Mouse (Mus musculus) ovary, adult 18-20 months (tissue): ENCODE results near the gene Pmepa1.
A peak's percentile ranks its signal among the peaks of the same experiment; 100 is the strongest.

Source experiments
- DNase-seq: peaks from one replicate; pipeline ENCODE4 v3.0.0; 2022; ENCODE audit warnings: low spot score, mixed read lengths

Pmepa1 gene

GRCm38 (mm10) chr2:173225906-173226305 lies 50.4 kb downstream of the Pmepa1 start:
- no peak for DNase-seq

DNA sequence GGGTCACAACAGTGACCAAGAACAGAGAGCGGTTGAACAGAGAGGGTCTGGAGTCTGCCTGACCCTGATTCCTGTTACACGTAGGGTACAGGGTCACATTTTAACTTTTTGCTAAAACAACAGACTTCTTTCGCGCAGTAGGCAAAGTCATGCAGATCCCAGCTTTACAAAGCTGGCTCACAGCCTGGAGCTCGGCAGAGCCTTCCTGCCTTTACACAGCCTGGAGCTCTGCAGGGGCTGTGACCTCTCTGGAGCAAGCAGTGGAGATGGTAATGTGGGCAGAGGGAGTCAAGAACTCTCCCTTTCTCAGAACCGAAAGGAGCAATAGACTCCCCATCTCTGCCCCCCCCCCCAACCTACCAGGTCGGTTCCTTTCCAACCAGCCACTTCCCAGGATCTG lies 51.5 kb downstream of the Pmepa1 start:
- DNase-seq, result no peak

- no peak for DNase-seq
These were observed 52.2 kb downstream of the Pmepa1 start for GRCm38 (mm10) chr2:173224097-173224496.

GRCm38 (mm10) chr2:173223496-173223895 lies 52.8 kb downstream of the Pmepa1 start:
- no peak for DNase-seq

GRCm38 (mm10) chr2:173220754-173221153 lies 55.6 kb downstream of the Pmepa1 start:
- no peak for DNase-seq

DNA sequence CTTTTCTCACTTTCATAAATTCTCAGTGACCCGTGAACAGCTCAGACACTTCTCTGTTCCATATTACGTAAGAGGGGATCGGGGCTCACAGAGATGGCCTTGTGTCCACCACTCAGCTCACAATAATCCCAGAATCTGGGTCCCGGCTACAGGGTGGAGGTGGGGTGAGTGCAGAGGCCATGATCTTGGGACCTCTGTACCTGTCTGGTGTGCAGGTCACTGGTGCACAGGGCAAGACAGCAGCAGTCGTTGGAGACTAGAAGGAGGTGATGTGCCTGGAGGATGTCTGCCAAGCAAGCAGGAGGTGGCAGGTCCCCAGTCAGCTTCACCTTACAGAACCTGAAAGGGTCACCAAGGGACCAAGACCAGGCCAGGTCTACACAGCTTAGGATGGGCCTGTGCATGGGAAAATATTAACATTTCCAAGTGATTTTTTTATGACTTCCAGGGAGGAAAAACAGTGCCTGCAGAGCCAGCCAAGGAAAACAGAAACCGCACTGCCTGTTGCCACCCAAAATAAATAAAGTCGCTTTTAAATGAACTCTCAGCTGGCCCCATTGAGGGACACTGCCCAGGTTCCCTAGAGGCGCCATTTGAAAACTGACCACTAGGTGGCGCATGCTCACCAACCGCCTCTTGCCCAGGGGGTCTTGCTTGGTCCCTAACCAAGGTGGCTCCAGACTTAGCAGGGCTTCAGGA lies 56.9 kb downstream of the Pmepa1 start:
- no peak for DNase-seq

- DNase-seq, result no peak
These were observed 57.8 kb downstream of the Pmepa1 start, which contains the start of gene Zbp1 for GRCm38 (mm10) chr2:173218416-173219141. Gene Zbp1 (minus strand): TSS chr2:173218923.

DNA sequence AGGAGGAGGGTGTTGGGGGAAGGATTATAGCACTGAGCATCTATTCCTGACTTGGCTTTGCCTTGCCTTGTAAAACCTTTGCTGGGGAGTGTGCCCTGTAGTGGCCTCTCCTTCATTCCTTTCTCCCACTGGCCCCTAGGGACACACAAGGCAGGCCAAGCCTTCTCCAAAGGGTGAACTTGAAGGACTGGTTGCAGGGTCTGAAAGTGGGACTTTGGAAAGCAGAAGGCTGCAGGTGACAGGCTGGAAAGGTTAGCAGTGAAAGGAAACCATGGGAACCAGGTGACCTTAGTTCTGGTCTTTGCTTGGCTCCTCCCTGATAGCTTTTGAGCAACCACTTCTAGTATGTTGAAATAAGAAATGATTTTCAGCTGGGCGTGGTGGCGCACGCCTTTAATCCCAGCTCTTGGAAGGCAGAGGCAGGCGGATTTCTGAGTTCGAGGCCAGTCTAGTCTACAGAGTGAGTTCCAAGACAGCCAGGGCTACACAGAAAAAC lies 58.5 kb downstream of the Pmepa1 start:
- peak; percentile 0 for DNase-seq

- DNase-seq, result peak; percentile 0
These were observed 59.1 kb downstream of the Pmepa1 start for GRCm38 (mm10) chr2:173217246-173217645.

DNA sequence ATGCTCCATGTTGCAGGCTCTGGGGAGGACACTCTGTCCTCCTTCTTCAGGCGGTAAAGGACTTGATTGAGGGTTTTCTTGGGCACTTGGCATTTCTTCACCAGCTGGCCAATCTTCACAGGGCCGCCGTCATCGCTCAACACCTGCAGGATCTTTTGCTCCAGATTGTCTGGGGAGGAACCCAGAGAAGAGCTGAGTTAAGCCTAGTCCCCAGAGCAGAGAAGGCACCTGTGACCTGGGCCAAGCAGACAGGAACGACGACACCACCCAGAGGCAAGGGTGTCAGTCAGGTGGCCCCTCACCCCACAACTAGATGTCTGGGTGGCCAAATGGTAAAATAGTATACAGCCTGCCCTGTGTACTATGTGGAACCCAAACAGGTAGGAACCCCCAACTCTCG lies 59.5 kb downstream of the Pmepa1 start:
- DNase-seq, result no peak

- no peak for DNase-seq
These were observed 64.1 kb downstream of the Pmepa1 start for GRCm38 (mm10) chr2:173212227-173212626.

DNA sequence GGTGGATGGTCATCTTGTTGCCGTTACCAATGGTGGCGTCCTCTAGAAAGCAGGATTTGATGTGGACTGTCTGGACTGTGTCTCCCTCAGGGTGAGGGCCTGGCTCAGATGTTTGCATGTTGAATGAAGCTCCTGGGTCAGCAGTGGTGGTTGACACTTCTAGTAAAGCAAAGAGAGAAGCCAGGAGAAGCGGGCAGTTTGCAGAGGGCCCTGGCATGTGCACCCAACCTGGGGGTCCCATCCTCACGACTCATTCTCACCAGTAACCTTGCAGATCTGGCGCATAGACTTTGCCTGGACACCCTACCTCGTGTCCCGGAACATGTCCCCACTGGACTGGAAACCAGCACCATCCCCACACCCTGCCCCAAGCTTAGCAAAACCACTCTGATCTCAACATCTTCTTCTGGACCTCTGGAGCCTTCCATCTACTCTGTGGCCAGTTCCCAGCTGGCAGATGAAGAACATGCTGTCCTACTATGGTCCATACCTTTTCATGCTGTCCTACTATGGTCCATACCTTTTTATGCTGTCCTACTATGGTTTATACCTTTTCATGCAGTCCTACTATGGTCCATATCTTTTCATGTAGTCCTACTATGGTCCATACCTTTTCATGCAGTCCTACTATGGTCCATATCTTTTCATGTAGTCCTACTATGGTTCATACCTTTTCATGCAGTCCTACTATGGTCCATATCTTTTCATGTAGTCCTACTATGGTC lies 67.1 kb downstream of the Pmepa1 start:
- DNase-seq, result no peak

DNA sequence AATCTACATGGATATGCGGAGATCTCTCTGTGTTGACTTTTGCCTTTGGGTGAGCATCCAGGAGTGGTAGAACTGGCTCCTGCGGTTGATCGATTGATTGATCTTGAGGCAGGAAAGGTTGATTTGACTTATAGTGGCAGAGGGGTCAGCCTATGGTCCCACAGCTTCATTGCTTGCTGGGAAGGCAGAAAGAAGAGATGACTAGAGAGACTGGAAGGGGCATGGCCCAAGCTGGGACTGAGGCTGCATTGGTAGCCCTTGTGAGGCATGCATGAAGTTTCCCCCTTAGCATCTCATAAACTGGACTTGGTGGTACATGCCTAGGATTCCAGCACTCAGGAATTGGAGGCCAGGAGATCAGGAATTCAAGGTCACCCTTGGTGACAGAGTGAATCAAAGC lies 69.3 kb downstream of the Pmepa1 start:
- no peak for DNase-seq

- DNase-seq, result no peak
These were observed 70.7 kb downstream of the Pmepa1 start for GRCm38 (mm10) chr2:173205563-173206099.

DNA sequence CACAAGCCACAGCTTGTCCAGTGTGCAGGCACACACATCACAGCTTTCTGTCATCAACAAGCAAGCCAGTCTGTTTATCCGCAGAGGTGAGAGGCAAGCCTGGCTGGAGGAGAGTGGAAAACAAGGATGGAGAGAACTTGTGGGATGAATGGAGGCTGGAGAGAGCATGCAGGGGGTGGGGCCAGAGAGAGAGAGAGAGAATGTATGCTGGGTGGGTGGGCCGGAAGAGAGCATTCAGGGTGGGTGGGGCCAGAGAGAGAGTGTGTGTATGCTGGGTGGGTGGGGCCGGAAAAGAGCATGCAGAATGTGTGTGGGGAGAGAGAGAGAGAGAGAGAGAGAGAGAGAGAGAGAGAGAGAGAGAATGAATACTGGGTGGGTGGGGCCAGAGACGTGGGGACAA lies 71.7 kb downstream of the Pmepa1 start:
- DNase-seq, result no peak

DNA sequence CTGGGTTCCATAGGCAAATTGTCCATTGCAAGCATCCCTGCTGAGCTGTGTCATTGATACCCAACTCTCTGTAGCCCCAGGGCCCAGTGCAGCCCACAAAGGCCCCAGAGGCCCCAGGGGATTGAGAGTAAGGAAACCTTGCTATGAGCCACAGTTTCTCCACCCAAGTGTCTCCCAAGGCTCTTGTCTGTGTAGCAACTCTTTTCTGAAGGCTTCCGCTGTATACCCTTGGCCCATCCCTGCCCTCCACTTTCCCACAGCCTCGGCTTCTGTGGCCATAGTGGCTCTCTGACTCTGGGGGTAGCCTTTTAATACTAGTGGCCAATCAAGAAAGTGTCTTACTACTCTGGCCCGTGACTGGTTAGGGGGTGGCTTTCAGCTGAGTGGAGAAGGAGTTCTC lies 72.6 kb downstream of the Pmepa1 start:
- DNase-seq, result no peak

DNA sequence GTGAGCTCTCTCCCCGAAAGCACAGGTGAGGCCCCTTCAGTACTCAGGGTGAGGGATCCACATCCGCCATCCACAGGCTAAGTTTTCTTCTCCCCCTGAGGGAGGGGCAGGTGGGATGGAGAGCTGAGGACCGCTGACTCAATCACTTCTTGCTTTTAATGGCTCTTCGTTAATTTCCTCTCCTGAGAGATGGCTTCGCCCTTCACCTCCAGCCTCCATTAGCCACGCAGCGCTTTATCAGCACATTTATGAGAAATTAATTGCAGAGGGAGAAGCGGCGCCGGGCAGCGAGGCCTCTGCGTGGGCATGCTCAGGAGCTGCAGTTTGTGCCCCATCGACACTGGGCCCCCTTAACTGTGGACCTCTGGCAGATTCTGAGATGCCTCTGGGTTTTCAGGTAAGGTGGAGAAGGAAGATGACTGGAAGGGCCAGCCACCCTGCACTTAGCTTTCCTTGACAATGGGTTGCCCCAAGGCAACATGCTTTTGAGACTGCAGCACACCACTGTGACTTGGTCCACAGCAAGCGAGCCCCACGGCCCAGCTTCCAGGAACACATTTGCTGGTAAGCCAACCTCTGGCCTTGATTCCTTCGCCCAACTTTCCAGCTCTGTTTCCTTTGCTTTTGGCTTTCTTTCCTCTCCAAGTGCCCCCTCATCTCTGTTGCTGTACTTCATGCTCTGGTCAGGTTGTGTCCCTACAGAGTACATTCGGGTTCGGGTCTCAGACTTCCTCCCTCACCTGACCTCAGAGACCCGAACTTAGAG lies 73.2 kb downstream of the Pmepa1 start:
- no peak for DNase-seq

DNA sequence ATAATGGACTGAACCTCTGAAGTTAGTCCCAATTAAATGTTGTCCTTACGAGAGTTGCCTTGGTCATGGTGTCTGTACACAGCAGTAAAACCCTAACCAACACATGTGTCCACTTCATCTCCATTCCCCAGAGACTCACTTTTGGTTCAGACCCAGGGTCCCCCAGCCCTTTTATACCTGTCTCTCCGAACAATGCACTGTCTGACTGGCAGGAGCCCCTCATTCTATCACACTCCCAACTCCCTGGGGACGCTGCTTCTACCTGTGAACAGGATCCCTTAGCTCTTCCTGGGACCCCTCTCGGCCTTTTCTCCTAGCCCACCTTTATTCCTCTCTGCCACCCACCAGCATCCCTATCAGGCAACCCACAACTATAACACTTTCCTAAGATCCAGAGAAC lies 81.5 kb downstream of the Pmepa1 start:
- DNase-seq, result no peak

DNA sequence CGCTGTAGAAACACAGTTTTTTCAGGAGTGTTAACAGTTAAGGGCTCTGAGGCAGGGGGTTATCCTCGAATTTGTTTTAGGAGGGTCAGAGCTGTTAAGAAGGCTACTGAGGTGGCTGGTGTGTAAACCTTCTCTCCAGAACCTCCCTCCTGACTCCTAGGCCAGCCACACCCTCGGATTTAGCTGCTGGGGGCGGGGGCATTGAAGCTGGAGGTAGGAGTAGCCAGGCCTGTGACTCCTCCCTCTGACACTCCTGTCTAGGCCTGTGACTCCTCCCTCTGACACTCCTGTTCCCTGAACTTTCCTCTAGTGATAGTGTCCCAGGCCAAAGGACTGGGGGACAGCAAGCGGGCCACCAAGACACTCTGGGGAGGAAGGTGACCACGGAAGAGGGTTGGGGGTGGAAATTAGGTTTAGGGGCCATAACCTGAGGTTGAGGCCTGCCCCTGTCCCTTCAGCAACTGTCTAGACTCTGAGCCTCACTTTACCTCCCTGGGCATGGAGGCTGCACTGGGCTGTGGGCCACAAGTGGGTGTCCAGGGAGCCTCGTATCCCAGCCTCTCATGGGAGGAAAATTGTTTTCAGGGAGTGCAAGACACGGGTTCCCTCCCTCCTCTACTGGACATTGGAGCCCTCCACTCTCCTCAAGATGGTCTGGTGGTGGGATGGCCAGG lies 89.0 kb downstream of the Pmepa1 start:
- no peak for DNase-seq

- peak; percentile 50 for DNase-seq
These were observed 90.0 kb downstream of the Pmepa1 start for GRCm38 (mm10) chr2:173186047-173186943.
